Mouse (Mus musculus): ENCODE data around the gene Ildr1. TPM values are rescaled to one million over a fixed set of nuclear protein-coding genes. Genes with fewer than 3 reads are reported as not detected.

Ildr1 gene
- total RNA-seq, 2 experiments from 2014 or later = 0.10 to 0.15 TPM

- no peak for DNase-seq (ENCODE audit: low spot score in 2 of 2)
These were observed 3.6 kb downstream of the Ildr1 start for GRCm38 (mm10) chr16:36697331-36697730.

GRCm38 (mm10) chr16:36700484-36700883 lies 6.7 kb downstream of the Ildr1 start:
- no peak for DNase-seq (ENCODE audit: low spot score in 2 of 2)

- DNase-seq (ENCODE audit: low spot score in 2 of 2) = no peak
These were observed 14.1 kb downstream of the Ildr1 start for GRCm38 (mm10) chr16:36707702-36708423.

GRCm38 (mm10) chr16:36708751-36709150 lies 15.0 kb downstream of the Ildr1 start:
- DNase-seq (ENCODE audit: low spot score in 2 of 2) = no peak

- DNase-seq (ENCODE audit: low spot score in 2 of 2) = no peak
These were observed 15.6 kb downstream of the Ildr1 start for GRCm38 (mm10) chr16:36709405-36709804.

GRCm38 (mm10) chr16:36710794-36711193 lies 17.0 kb downstream of the Ildr1 start:
- DNase-seq (ENCODE audit: low spot score in 2 of 2) = no peak

- DNase-seq (ENCODE audit: low spot score in 2 of 2) = no peak
These were observed 18.0 kb downstream of the Ildr1 start for GRCm38 (mm10) chr16:36711760-36712159.

GRCm38 (mm10) chr16:36717481-36717880 lies 23.7 kb downstream of the Ildr1 start:
- DNase-seq (ENCODE audit: low spot score in 2 of 2) = no peak

GRCm38 (mm10) chr16:36718637-36719036 lies 24.9 kb downstream of the Ildr1 start:
- no peak for DNase-seq (ENCODE audit: low spot score in 2 of 2)

- DNase-seq (ENCODE audit: low spot score in 2 of 2) = peak in 1 of 2 experiments; percentile 9
These were observed 26.6 kb downstream of the Ildr1 start for GRCm38 (mm10) chr16:36720194-36721055.

GRCm38 (mm10) chr16:36722739-36723138 lies 29.0 kb downstream of the Ildr1 start:
- DNase-seq (ENCODE audit: low spot score in 2 of 2) = no peak

GRCm38 (mm10) chr16:36723880-36724443 lies 30.2 kb downstream of the Ildr1 start:
- peak in 1 of 2 experiments; percentile 59 for DNase-seq (ENCODE audit: low spot score in 2 of 2)

GRCm38 (mm10) chr16:36728959-36729358 lies 35.2 kb downstream of the Ildr1 start:
- DNase-seq (ENCODE audit: low spot score in 2 of 2) = no peak

GRCm38 (mm10) chr16:36732572-36732971 lies 38.8 kb downstream of the Ildr1 start:
- DNase-seq (ENCODE audit: low spot score in 2 of 2) = no peak

- no peak for DNase-seq (ENCODE audit: low spot score in 2 of 2)
These were observed 40.0 kb downstream of the Ildr1 start for GRCm38 (mm10) chr16:36733827-36734226.

- no peak for DNase-seq (ENCODE audit: low spot score in 2 of 2)
These were observed 41.6 kb downstream of the Ildr1 start for GRCm38 (mm10) chr16:36735421-36735820.

- no peak for DNase-seq (ENCODE audit: low spot score in 2 of 2)
These were observed 45.7 kb downstream of the Ildr1 start for GRCm38 (mm10) chr16:36739404-36739930.

- DNase-seq (ENCODE audit: low spot score in 2 of 2) = no peak
These were observed 49.8 kb downstream of the Ildr1 start for GRCm38 (mm10) chr16:36743580-36743979.

- DNase-seq (ENCODE audit: low spot score in 2 of 2) = no peak
These were observed 53.3 kb downstream of the Ildr1 start for GRCm38 (mm10) chr16:36747068-36747467.

- DNase-seq (ENCODE audit: low spot score in 2 of 2) = no peak
These were observed 54.0 kb downstream of the Ildr1 start for GRCm38 (mm10) chr16:36747767-36748166.

GRCm38 (mm10) chr16:36751979-36752378 lies 58.2 kb downstream of the Ildr1 start:
- no peak for DNase-seq (ENCODE audit: low spot score in 2 of 2)
